Mouse (Mus musculus) spleen, postnatal 4 days (tissue): ENCODE measurements at regions not wholly inside any gene's neighbourhood (a gene's known extent, or its start where the extent isn't known, plus 50 kb on each side); places are given as distances from the start of the nearest gene placed in this dataset.

Experiments
- DNase-seq, 2 experiments: peaks; one replicate each; pipeline ENCODE4 v3.0.0; 2022; ENCODE audit warnings: low spot score in 2 of 2

DNA sequence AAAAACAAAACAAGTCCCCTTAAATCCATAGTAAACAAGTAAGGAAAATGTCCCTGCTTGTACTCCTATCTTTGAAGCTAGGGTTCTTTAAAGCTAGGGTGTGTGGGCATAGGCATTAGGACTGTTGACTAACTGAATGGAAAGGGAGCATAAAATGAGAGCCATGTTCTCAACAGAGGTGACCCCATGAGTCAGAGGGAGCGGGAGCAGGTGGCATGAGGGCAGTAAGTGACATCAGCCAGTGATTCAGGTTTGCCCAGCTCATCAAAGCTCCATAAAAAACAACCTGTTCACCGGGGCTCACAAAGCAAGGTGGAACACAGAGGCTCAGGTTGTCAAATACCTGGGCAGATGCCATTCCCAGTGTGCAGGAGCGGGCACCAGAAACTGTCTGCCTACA, 104.6 kb upstream of the 1700056E22Rik start:
- DNase-seq: no peak

DNA sequence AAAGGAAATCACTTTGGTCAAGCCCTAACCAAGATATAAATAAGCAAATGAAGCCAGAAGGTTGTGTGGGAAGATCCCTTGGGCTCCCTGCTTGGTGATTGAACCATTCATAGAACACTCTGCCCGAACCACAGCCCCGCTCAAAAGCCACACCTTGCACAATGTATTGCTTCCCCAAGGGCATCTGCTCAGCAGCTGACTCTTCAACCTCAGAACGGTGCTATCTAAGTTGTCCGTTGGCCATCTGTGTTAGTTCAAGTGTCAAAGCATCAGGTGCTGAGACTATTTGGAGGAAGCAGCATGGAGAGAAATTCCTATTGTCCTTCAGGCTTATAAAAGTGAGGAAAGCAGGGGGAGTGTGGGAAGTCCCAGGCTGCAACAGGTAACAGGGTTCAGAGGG, 96.8 kb upstream of the 1700056E22Rik start:
- no peak for DNase-seq

DNA sequence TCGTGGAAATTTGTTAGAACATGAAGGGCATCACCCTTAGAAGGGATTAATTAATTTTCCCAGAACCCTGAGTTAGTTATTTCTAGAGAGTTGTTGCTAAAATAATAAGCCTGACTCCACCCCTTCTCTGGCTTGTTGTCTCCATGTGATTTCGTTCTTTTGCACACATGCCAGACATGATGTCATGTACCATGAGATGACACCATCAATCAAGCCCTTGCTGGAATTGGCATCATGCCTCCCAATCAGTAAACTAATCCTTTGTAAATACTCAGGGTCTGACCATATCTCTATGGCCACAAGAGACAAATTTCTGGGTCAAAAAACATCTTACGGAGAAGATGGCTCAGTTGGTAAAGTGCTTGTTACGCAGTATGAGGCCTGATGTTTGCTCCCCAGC, 93.2 kb upstream of the 1700056E22Rik start:
- DNase-seq: no peak

- no peak for DNase-seq
Measured at GRCm38 (mm10) chr1:184126909-184127308, 92.8 kb upstream of the 1700056E22Rik start.
